Mouse (Mus musculus): ENCODE measurements around the gene Ttc39d. TPM values are rescaled to one million over a fixed set of nuclear protein-coding genes. Genes with fewer than 3 reads are reported as not detected.
"Not testable (repeated sequence)": the region's sequence is repeated elsewhere in the genome, so short reads cannot be mapped to it uniquely, and the experiment has no call there.

The Ttc39d gene
- polyA plus RNA-seq, 1 experiment from 2014 or later: 0.20 TPM

GRCm38 (mm10) chr17:80173708-80174107 is 33.6 kb upstream of the Ttc39d start:
- Histone ChIP-seq H3K27ac (no peak overlapping the region), H3K36me3 (replicated peaks) (no peaks in the 10 kb centered on the region), H3K9me3 (no peaks in the 10 kb centered on the region), H3K4me3 (no peak overlapping the region), H3K4me1 (peaks cover 17% of the 10 kb centered on the region), H3K27me3 (ENCODE audit: poor library complexity, severe bottlenecking) (no peaks in the 10 kb centered on the region)
- 87% methylated on average over 2 of the region's 2 CpGs for WGBS
- DNase-seq (ENCODE audit: extremely low spot score, low spot score): no peak

DNA sequence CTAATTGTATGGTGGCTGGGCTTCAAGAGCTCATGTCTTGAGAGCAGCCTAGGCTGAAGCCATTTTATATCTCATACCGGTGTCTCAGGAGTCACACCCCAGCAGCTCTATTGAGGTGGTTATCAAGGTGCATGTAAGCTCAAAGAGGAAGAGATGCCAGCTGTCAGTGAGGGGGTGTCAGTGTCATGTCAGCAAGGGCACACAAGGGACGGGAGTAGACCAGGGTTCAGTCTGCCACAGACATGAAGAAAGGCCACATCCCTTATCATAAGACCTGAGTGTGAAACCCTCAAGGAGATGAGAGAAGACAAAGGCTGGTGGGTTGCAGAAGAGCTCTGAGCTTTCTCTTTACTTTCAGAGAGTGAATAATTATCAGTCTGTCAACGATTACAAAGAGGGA is 33.1 kb upstream of the Ttc39d start:
- Histone ChIP-seq H3K27ac (no peak overlapping the region), H3K4me3 (no peak overlapping the region), H3K4me1 (peaks cover 13% of the 10 kb centered on the region), H3K36me3 (replicated peaks) (no peaks in the 10 kb centered on the region), H3K9me3 (no peaks in the 10 kb centered on the region), H3K27me3 (ENCODE audit: poor library complexity, severe bottlenecking) (no peaks in the 10 kb centered on the region)
- WGBS: 91% methylated on average over 3 of the region's 3 CpGs
- no peak for DNase-seq (ENCODE audit: extremely low spot score, low spot score)

- DNase-seq (ENCODE audit: extremely low spot score, low spot score): no peak
- H3K36me3 ChIP-seq (replicated peaks): no peaks in the 10 kb centered on the region
- H3K4me3 ChIP-seq: no peak overlapping the region
- H3K27ac ChIP-seq: no peak overlapping the region
- WGBS: 83% methylated on average over 19 of the region's 19 CpGs
- H3K4me1 ChIP-seq: peaks cover 10% of the 10 kb centered on the region
- no peaks in the 10 kb centered on the region for H3K27me3 ChIP-seq (ENCODE audit: poor library complexity, severe bottlenecking)
- no peaks in the 10 kb centered on the region for H3K9me3 ChIP-seq
Measured at GRCm38 (mm10) chr17:80174699-80175385, 32.4 kb upstream of the Ttc39d start.

GRCm38 (mm10) chr17:80175386-80175739 is 31.9 kb upstream of the Ttc39d start:
- no peak overlapping the region for H3K27ac ChIP-seq
- no peak for DNase-seq (ENCODE audit: extremely low spot score, low spot score)

DNA sequence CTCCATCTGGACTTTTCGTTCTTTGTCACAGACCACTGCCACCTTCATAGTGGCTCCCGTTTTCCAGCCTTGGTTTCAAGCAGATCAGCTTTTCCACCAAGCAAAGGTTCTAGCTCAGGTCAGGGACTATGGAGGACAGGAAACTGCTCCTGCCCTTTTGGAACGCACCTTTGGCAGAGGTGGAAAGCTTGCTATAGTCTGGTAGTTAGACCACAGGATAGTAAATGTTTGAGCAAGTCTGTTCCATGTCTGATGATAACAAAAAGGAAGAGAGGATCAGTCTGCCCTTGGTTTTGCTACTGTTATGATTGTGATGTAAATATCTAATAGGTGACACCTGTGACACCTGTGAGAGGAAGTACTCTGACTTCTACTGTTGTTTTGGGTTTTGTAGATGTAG is 31.3 kb upstream of the Ttc39d start:
- H3K9me3 ChIP-seq: no peaks in the 10 kb centered on the region
- 96% methylated on average over 3 of the region's 3 CpGs for WGBS
- no peak overlapping the region for H3K4me3 ChIP-seq
- no peak for DNase-seq (ENCODE audit: extremely low spot score, low spot score)
- H3K4me1 ChIP-seq: peaks cover 10% of the 10 kb centered on the region
- H3K27me3 ChIP-seq (ENCODE audit: poor library complexity, severe bottlenecking): no peaks in the 10 kb centered on the region
- no peak overlapping the region for H3K27ac ChIP-seq
- no peaks in the 10 kb centered on the region for H3K36me3 ChIP-seq (replicated peaks)

More at GRCm38 (mm10) chr17:80175386-80175739, 31.9 kb upstream of the Ttc39d start:
- Histone ChIP-seq H3K4me1 (peaks cover 10% of the 10 kb centered on the region), H3K4me3 (no peak overlapping the region), H3K27me3 (ENCODE audit: poor library complexity, severe bottlenecking) (no peaks in the 10 kb centered on the region), H3K9me3 (no peaks in the 10 kb centered on the region), H3K36me3 (replicated peaks) (no peaks in the 10 kb centered on the region)
- 86% methylated on average over 4 of the region's 4 CpGs for WGBS

DNA sequence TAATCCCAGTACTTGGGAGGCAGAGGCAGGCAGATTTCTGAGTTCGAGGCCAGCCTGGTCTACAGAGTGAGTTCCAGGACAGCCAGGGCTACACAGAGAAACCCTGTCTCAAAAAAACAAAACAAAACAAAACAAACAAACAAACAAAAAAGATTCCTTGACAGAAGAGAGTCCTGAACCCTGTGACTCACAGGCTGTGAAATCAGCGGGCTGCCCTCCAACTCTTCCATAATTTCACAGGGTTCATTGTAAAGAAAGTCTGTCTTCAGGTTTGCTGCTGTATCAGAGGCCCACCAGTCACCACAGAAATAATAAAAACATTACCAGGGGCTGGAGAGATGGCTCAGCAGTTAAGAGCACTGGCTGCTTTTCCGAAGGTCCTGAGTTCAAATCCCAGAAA is 28.4 kb upstream of the Ttc39d start:
- H3K4me1 ChIP-seq: peaks cover 10% of the 10 kb centered on the region
- 92% methylated on average over 3 of the region's 3 CpGs for WGBS
- not testable (repeated sequence) for H3K27ac ChIP-seq

DNA sequence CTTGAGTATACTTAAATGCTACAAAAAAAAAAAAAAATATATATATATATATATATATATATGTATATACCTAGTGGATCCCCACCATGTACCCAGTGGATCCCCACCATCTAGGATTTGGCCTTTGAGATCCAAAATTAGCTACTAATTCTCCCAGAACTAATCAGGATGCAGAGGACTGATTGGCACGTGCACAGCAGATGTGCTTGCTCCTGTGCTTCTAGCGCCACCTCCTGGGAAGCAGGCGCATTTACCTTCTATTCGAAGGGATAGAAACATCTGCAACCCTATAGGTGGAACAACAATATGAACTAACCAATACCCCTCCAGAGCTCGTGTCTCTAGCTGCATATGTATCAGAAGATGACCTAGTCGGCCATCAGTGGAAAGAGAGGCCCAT is 27.3 kb upstream of the Ttc39d start:
- H3K36me3 ChIP-seq (replicated peaks): no peaks in the 10 kb centered on the region
- no peaks in the 10 kb centered on the region for H3K27me3 ChIP-seq (ENCODE audit: poor library complexity, severe bottlenecking)
- H3K27ac ChIP-seq: no peak overlapping the region
- DNase-seq (ENCODE audit: extremely low spot score, low spot score): peak; percentile 62
- peaks cover 4% of the 10 kb centered on the region for H3K4me1 ChIP-seq
- H3K9me3 ChIP-seq: no peaks in the 10 kb centered on the region
- WGBS: under 1% methylated on average over 6 of the region's 6 CpGs
- no peak overlapping the region for H3K4me3 ChIP-seq

More for the DNA sequence above, 28.4 kb upstream of the Ttc39d start:
- not testable (repeated sequence) for DNase-seq (ENCODE audit: extremely low spot score, low spot score); H3K27me3 ChIP-seq (ENCODE audit: poor library complexity, severe bottlenecking); H3K36me3 ChIP-seq (replicated peaks); H3K9me3 ChIP-seq; H3K4me3 ChIP-seq

DNA sequence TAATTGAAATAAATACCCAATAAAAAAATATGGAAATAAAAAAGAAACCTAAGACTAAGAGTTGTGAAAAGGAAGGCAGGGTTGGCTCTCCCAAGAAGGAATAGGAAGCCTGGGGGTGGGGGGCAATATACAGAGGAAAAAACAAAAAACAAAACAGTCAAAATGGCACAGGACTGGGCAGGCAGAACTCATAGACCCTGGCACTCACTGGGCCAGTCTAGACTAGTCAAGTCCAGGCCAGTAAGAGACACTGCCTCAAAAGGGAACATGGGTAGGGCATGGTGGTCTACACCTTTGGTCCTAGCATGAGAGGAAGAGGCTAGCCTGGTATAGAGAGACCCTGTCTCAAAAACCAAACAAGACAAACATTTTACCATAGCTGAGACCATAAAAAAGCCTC is 26.8 kb upstream of the Ttc39d start:
- H3K27ac ChIP-seq: no peak overlapping the region
- no peaks in the 10 kb centered on the region for H3K36me3 ChIP-seq (replicated peaks)
- no peak overlapping the region for H3K4me3 ChIP-seq
- DNase-seq (ENCODE audit: extremely low spot score, low spot score): no peak
- no peaks in the 10 kb centered on the region for H3K27me3 ChIP-seq (ENCODE audit: poor library complexity, severe bottlenecking)
- H3K4me1 ChIP-seq: no peaks in the 10 kb centered on the region
- H3K9me3 ChIP-seq: no peaks in the 10 kb centered on the region

DNA sequence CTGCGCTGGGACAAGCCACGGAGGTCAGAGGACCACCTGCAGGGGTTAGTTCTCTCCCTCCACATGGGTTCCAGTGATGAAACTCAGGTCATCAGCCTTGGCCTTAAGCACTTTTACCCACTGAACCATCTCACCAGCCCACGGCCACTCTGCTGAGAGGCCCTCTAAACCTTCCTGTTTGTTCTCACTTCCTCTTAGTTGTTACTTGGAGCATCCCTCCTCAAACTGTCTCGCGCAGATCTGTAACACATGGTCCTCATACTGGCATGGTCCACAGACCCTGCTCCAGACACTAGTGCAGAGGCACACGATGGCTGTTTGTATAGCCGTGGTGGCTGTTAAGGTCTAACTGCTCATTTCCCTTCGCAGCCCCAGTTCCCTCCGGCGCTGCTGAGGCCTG is 23.6 kb upstream of the Ttc39d start:
- no peak for DNase-seq (ENCODE audit: extremely low spot score, low spot score)
- no peak overlapping the region for H3K4me3 ChIP-seq
- H3K27me3 ChIP-seq (ENCODE audit: poor library complexity, severe bottlenecking): no peaks in the 10 kb centered on the region
- H3K27ac ChIP-seq: no peak overlapping the region
- no peaks in the 10 kb centered on the region for H3K36me3 ChIP-seq (replicated peaks)
- H3K4me1 ChIP-seq: no peaks in the 10 kb centered on the region
- no peaks in the 10 kb centered on the region for H3K9me3 ChIP-seq
- WGBS: 89% methylated on average over 10 of the region's 10 CpGs

DNA sequence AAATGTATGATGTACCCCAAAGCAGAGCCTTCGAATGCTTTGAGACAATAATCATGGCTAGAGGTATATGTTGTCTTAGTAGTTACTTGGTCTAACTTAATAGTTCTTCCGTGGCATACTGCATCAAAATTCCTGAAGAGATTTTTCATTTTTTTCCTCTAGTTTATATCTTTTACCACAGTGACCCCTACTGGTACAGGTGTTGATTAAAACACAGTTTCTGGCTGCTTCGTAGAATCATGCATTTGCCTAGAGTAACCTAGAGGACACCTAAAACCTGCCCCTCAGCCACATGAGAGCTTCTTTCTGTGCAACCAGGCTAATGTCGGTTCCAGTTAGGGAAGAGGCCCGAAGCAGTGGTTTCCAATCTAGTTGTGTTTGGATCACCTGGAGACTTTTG is 14.2 kb upstream of the Ttc39d start:
- Histone ChIP-seq H3K9me3 (no peaks in the 10 kb centered on the region), H3K4me1 (peaks cover 7% of the 10 kb centered on the region; the same call in 1 of the 2 replicates), H3K36me3 (replicated peaks) (peaks cover 42% of the 10 kb centered on the region), H3K27me3 (ENCODE audit: poor library complexity, severe bottlenecking) (no peaks in the 10 kb centered on the region), H3K4me3 (no peak overlapping the region), H3K27ac (no peak overlapping the region)
- 72% methylated on average over 5 of the region's 5 CpGs for WGBS
- DNase-seq (ENCODE audit: extremely low spot score, low spot score): no peak

DNA sequence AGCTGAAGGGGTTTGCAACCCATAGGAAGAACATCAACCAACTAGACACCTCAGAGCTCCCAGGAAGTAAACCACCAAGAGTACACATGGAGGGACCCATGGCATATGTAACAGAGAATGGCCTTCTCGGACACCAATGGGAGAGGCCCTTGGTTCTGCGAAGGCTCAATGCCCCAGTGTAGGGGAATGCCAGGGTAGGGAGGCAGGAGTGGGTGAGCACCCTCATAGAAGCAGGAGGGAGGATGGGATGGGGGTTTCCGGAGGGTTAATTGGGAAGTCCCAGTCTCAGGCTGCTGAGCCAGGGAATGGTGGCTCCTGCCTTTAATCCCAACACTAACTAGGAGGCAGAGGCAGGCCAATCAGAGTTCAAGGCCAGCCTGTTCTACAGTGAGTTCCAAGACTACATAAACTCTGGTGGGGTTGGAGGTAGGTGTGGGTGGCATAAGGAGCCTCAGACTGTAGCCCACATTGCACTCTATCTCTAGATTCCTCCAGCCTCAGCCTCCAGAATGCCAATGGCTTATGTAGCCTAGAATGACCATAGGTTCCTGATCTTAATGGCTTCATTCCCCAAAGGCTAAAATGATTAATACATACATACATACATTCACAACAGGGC is 8.0 kb upstream of the Ttc39d start:
- Histone ChIP-seq H3K9me3 (no peaks in the 10 kb centered on the region), H3K27ac (no peak overlapping the region), H3K27me3 (ENCODE audit: poor library complexity, severe bottlenecking) (no peaks in the 10 kb centered on the region), H3K36me3 (replicated peaks) (peaks cover 99% of the 10 kb centered on the region), H3K4me1 (no peaks in the 10 kb centered on the region), H3K4me3 (no peak overlapping the region)
- 86% methylated on average over 3 of the region's 3 CpGs for WGBS
- DNase-seq (ENCODE audit: extremely low spot score, low spot score): no peak

DNA sequence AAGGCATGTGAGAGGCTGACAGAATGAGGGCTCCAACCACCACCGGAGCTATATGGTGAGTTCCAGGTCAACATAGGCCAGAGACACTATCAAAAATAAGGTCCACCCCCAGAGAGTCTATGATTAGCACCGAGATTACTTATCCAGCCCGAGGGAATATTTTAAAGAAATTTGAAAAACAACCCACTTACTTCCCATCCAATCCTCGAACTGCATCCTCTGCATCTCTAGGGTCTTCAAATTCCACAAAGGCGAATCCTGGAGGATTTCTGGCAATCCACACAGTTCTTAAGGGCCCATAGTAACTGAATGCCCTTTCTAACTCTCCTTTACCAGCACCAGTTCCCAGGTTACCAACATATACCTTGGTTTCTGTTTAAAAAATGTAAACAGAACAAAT is 1.6 kb upstream of the Ttc39d start:
- Histone ChIP-seq H3K27ac (peak overlapping the region; percentile 98), H3K4me3 (peak overlapping the region; percentile 97), H3K36me3 (replicated peaks) (peaks cover 52% of the 10 kb centered on the region), H3K4me1 (peaks cover 18% of the 10 kb centered on the region), H3K27me3 (ENCODE audit: poor library complexity, severe bottlenecking) (no peaks in the 10 kb centered on the region), H3K9me3 (no peaks in the 10 kb centered on the region)
- DNase-seq (ENCODE audit: extremely low spot score, low spot score): no peak
- WGBS: 39% methylated on average over 5 of the region's 5 CpGs

- H3K9me3 ChIP-seq: no peaks in the 10 kb centered on the region
- WGBS: under 1% methylated on average over 36 of the region's 36 CpGs
- no peaks in the 10 kb centered on the region for H3K27me3 ChIP-seq (ENCODE audit: poor library complexity, severe bottlenecking)
- peaks cover 46% of the 10 kb centered on the region for H3K36me3 ChIP-seq (replicated peaks)
- no peak for DNase-seq (ENCODE audit: extremely low spot score, low spot score)
- peaks cover 18% of the 10 kb centered on the region for H3K4me1 ChIP-seq
- H3K4me3 ChIP-seq: peak overlapping the region; percentile 97
- peak overlapping the region; percentile 98 for H3K27ac ChIP-seq
Measured at GRCm38 (mm10) chr17:80206301-80206670, 974 bp upstream of the Ttc39d start.

Measured in forebrain, embryonic 10.5 days (tissue).